Mouse (Mus musculus) layer of hippocampus, postnatal 14 days (tissue): ENCODE measurements at regions not wholly inside any gene's neighbourhood (a gene's known extent, or its start where the extent isn't known, plus 50 kb on each side); places are given as distances from the start of the nearest gene placed in this dataset.
A peak's percentile ranks its signal among the peaks of the same experiment; 100 is the strongest.

Experiments used
- DNase-seq, 2 experiments: peaks; one replicate each; pipeline ENCODE4 v3.0.0; 2021 to 2022; ENCODE audit warnings: low spot score in 2 of 2, mixed read lengths in 1 of 2

- no peak for DNase-seq
These were observed 55.4 kb downstream of the Ppp1r3c start for GRCm38 (mm10) chr19:36681056-36681455.

- DNase-seq: no peak
These were observed 56.1 kb downstream of the Ppp1r3c start for GRCm38 (mm10) chr19:36680322-36680721.

- DNase-seq: no peak
These were observed 57.2 kb downstream of the Ppp1r3c start for GRCm38 (mm10) chr19:36679028-36679820.

GRCm38 (mm10) chr19:36678382-36679027 is 57.9 kb downstream of the Ppp1r3c start:
- no peak for DNase-seq

- DNase-seq: peak; percentile 49 to 66
These were observed 59.1 kb downstream of the Ppp1r3c start for GRCm38 (mm10) chr19:36677101-36678081.

- no peak for DNase-seq
These were observed 61.5 kb downstream of the Ppp1r3c start for GRCm38 (mm10) chr19:36674946-36675345.

- DNase-seq: no peak
These were observed 65.6 kb downstream of the Ppp1r3c start for GRCm38 (mm10) chr19:36670813-36671212.
